Mouse (Mus musculus) thymus, postnatal 14 days (tissue): ENCODE data around the gene Pa2g4.
A peak's percentile ranks its signal among the peaks of the same experiment; 100 is the strongest.
"Not testable (repeated sequence)": the region's sequence is repeated elsewhere in the genome, so short reads cannot be mapped to it uniquely, and the experiment has no call there.

Experiments used
- DNase-seq: peaks from one replicate; pipeline ENCODE4 v3.0.0; 2021

Pa2g4 gene

GRCm38 (mm10) chr10:128575063-128575462 lies 9.3 kb upstream of the Pa2g4 start:
- DNase-seq = no peak

- DNase-seq = peak; percentile 57
These were observed 490 bp downstream of the Pa2g4 start for GRCm38 (mm10) chr10:128565206-128565787.

GRCm38 (mm10) chr10:128563544-128563943 lies 2.2 kb downstream of the Pa2g4 start:
- no peak for DNase-seq

GRCm38 (mm10) chr10:128556963-128557362 lies 8.8 kb downstream of the Pa2g4 start:
- no peak for DNase-seq

- no peak for DNase-seq
These were observed 9.5 kb downstream of the Pa2g4 start for GRCm38 (mm10) chr10:128556286-128556685.

GRCm38 (mm10) chr10:128555567-128555966 lies 10.2 kb downstream of the Pa2g4 start:
- DNase-seq = not testable (repeated sequence)

GRCm38 (mm10) chr10:128550144-128550823 lies 15.5 kb downstream of the Pa2g4 start:
- not testable (repeated sequence) for DNase-seq

- peak; percentile 23 for DNase-seq
These were observed 16.1 kb downstream of the Pa2g4 start for GRCm38 (mm10) chr10:128549682-128550057.

GRCm38 (mm10) chr10:128548947-128549681 lies 16.7 kb downstream of the Pa2g4 start, which contains the start of gene Rpl41:
Gene Rpl41 (minus strand): TSS chr10:128549305.
- DNase-seq = peak; percentile 94

GRCm38 (mm10) chr10:128548051-128548791 lies 17.6 kb downstream of the Pa2g4 start:
- DNase-seq = peak; percentile 33

GRCm38 (mm10) chr10:128547361-128548032 lies 18.3 kb downstream of the Pa2g4 start, which contains the start of gene Zc3h10:
Gene Zc3h10 (minus strand): TSS chr10:128547774.
- peak; percentile 96 for DNase-seq

GRCm38 (mm10) chr10:128546787-128547186 lies 19.0 kb downstream of the Pa2g4 start:
- no peak for DNase-seq

GRCm38 (mm10) chr10:128546361-128546760 lies 19.4 kb downstream of the Pa2g4 start:
- no peak for DNase-seq

- DNase-seq = no peak
These were observed 20.3 kb downstream of the Pa2g4 start for GRCm38 (mm10) chr10:128545570-128545898.

GRCm38 (mm10) chr10:128544674-128545569 lies 20.9 kb downstream of the Pa2g4 start:
- peak; percentile 10 for DNase-seq

- no peak for DNase-seq
These were observed 21.6 kb downstream of the Pa2g4 start for GRCm38 (mm10) chr10:128544151-128544657.

GRCm38 (mm10) chr10:128543100-128543499 lies 22.7 kb downstream of the Pa2g4 start:
- DNase-seq = no peak

- DNase-seq = no peak
These were observed 27.4 kb downstream of the Pa2g4 start for GRCm38 (mm10) chr10:128538340-128538870.

GRCm38 (mm10) chr10:128536266-128536940 lies 29.4 kb downstream of the Pa2g4 start:
- peak; percentile 93 for DNase-seq

- no peak for DNase-seq
These were observed 30.0 kb downstream of the Pa2g4 start for GRCm38 (mm10) chr10:128535624-128536265.
